Mouse (Mus musculus) cortical plate, adult 2 months (tissue): ENCODE measurements around the gene Nxpe5. TPM values are rescaled to one million over a fixed set of nuclear protein-coding genes. Genes with fewer than 3 reads are reported as not detected.

Experiments used
- H3K27ac ChIP-seq: fragments of 200-500 bp; 2 replicates; pipeline ENCODE4 v1.5.1; 2012; ENCODE audit warnings: low read length, control low read depth, inconsistent platforms; ENCODE audit not compliant: insufficient read depth
- H3K4me1 ChIP-seq: fragments of 200-500 bp; 2 replicates; pipeline ENCODE4 v1.6.1; 2011; ENCODE audit warnings: low read length; ENCODE audit not compliant: control insufficient read depth, insufficient read depth
- H3K4me3 ChIP-seq: fragments of 200-500 bp; 2 replicates; pipeline ENCODE4 v1.5.1; 2011; ENCODE audit warnings: mild to moderate bottlenecking, low read length, control low read depth; ENCODE audit not compliant: insufficient read depth
- CTCF ChIP-seq: fragments of 200-500 bp; IDR thresholded peaks from 2 replicates; pipeline ENCODE4 v1.5.1; 2011; ENCODE audit warnings: mild to moderate bottlenecking, control low read depth, low read length; ENCODE audit not compliant: insufficient read depth; ENCODE audit errors: extremely low read depth
- POLR2A ChIP-seq: fragments of 200-500 bp; IDR thresholded peaks from 2 replicates; pipeline ENCODE4 v1.6.1; 2011; ENCODE audit warnings: mild to moderate bottlenecking, low read length, control low read depth; ENCODE audit not compliant: insufficient read depth; ENCODE audit errors: extremely low read depth
- polyA plus RNA-seq: library from polyadenylated mRNA; depleted of rRNA; stranded (reverse); fragments of >200 nt; gene quantifications from 2 replicates; pipeline ENCODE4 v1.2.3, GENCODE M21; 2012

Gene Nxpe5
- polyA plus RNA-seq, 1 experiment = not detected

DNA sequence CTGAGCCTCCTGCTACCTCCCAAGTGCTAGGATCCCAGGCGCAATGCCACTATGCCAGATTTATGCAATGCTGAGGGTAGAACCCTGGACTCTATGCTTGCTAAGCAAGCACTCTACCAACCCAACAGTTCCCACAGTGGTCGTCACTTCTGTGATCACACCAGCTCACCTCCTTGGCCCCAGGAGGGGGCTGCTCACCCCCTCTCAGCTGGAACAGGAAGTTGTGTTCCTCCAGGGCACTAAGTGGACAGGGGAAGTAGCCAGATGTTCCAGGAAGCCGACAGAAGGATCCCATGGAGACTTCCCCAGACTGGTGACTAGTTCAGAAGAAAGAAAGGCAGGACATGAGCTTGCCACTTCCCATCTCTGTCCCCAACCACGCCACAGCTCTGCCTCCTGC, 36.3 kb downstream of the Nxpe5 start:
- Histone ChIP-seq H3K4me3 (no peak overlapping the region), H3K4me1 (peaks cover 5% of the 10 kb centered on the region; the same call in 1 of the 2 replicates), H3K27ac (no peak overlapping the region)
- TF ChIP-seq POLR2A (no peak), CTCF (no peak)

GRCm38 (mm10) chr5:138262582-138263240, 37.0 kb downstream of the Nxpe5 start:
- H3K27ac ChIP-seq = no peak overlapping the region
- peak overlapping the region; percentile 84 for H3K4me3 ChIP-seq
- TF ChIP-seq POLR2A (no peak), CTCF (no peak)
- H3K4me1 ChIP-seq = peaks cover 5% of the 10 kb centered on the region; the same call in 1 of the 2 replicates

DNA sequence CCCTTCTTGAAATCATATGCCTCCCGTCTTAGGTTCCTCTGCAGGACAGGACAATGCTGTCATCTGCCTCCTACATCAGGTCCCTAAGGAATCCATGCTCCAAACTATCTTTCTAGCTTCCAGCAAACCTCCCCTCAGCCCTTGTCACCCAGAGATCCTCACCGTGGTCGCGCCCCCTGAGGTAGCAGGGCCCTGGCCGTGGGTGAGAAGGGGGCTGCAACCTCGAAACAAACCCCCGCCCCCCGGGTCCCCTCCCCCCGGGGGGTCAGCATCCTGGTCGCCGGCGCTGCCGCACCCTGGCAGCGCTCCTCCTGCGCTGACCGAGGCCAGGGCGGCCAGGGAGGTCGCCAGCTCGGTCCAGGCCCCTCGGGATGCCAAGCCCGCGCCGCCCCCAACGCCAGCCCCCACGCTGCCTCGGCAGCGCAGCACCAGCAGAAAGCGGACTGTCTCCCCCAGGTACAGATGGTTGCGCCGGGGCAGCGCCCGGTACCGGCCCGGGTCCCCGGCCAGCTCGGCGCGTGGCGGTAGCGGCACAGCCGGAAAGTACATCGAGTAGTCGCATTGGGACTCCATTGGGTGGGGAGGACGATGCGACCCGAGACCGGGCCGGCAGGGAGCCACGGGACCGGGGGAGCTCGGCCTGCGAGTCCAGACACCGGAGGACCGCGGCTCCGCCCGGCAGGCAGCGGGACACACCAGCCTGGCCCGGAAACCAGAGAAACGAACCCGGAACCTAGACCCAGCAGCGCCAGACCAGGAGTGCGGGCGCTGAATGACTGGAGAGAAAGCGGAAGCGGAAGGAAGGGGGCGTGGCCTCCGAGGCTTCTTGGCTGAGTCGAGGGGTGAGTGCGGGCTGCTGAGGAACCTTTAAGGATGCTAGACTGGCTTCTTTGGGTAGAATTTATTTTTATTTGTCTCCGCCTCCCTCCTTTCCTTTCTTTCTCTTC, 37.8 kb downstream of the Nxpe5 start, which contains the start of gene BC037034:
BC037034 (minus strand) TSS at position 774 of the 947 bp plus-strand sequence.
- H3K4me1 ChIP-seq = peaks cover 5% of the 10 kb centered on the region; the same call in 1 of the 2 replicates
- H3K4me3 ChIP-seq = peak within 1 kb of the TSS; percentile 84
- TF ChIP-seq CTCF (no peak), POLR2A (peak; percentile 95)
- peak within 1 kb of the TSS; percentile 87 for H3K27ac ChIP-seq

DNA sequence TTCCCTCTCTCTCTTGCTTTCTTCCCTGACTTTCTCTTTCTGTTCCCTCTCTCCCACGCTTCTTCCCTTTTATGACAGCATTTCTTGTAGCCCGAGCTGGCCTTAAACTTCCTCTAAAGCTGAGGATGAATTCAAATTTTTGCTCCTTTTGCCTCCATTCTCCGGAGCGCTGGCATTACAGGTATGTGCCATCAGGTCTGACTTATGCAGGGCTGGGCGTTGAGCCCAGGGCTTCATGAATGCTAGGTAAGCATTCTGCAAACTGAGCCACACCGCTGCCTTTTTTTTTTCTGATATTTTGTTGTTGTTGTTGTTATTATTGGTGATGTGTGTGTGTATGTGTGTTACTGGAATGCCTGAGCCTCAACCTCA, 38.5 kb downstream of the Nxpe5 start:
- Histone ChIP-seq H3K4me1 (peaks cover 7% of the 10 kb centered on the region; the same call in 1 of the 2 replicates), H3K4me3 (peak overlapping the region; percentile 84), H3K27ac (no peak overlapping the region)
- no peak for TF ChIP-seq CTCF
- TF ChIP-seq POLR2A = no peak

- no peak overlapping the region for H3K4me3 ChIP-seq
- TF ChIP-seq POLR2A (no peak), CTCF (no peak)
- H3K4me1 ChIP-seq = peaks cover 7% of the 10 kb centered on the region; the same call in 1 of the 2 replicates
- H3K27ac ChIP-seq = no peak overlapping the region
Measured at GRCm38 (mm10) chr5:138265712-138266111, 40.0 kb downstream of the Nxpe5 start.

DNA sequence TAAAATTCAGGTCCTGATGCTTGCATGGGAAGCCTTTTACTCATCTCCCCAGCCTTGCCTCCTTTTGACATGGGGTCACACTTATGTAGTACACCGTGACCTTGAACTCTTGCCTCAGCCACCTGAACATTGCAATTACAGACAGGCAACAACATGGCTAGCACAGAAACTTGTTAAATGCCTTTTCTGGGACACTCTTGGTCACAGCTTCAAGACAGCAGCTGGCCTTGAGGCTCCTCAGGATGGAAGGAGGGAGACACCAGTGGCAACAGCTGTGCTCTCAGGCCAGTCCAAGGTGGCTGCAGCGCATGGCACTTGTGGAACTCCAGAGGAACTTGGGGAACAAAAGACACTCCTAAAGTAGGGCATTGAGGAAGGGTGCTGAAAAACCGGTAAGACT, 41.4 kb downstream of the Nxpe5 start:
- Histone ChIP-seq H3K4me3 (no peak overlapping the region), H3K27ac (no peak overlapping the region), H3K4me1 (peaks cover 7% of the 10 kb centered on the region; the same call in 1 of the 2 replicates)
- TF ChIP-seq POLR2A = no peak
- TF ChIP-seq CTCF = no peak

DNA sequence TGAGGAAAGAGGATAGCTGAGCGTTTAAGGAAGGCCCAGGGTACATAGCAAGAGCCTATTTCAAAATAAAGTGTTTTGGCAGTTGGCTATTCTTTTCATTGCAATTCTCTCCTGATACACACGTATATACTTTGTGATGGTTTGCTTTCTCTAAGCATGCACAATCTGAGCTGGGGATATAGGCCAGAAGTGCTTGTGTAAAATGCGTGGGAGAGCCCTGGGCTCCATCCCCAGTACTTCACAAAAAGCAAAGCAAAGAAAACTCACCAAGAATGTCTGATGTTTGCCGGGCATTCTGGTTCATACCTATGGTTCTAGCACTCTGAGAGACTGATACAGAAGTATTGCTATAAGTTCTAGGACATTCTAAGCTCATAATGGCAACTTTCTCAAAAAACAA, 43.3 kb downstream of the Nxpe5 start:
- H3K4me3 ChIP-seq = no peak overlapping the region
- H3K27ac ChIP-seq = no peak overlapping the region
- peaks cover 2% of the 10 kb centered on the region; the same call in 1 of the 2 replicates for H3K4me1 ChIP-seq
- TF ChIP-seq CTCF (no peak), POLR2A (no peak)

DNA sequence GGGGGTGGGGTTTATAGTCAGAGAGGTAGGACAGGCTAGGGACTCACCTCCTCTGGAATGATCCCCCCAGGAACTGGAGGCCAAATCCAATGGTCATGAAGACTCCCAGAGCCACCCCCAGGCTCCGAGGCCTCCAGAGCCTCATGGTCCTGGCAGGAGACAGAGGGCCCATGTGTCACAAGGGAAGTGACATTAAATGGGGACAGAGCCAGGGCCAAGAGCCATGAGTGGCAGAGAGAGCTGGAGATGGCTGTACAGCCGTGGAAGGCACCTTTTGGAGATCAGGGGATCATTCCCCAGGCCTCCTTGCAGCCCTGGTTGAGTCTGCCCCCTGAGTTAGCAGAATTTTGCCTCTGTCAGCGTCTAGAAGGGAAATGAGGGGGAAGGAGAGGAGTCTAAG, 45.5 kb downstream of the Nxpe5 start:
- TF ChIP-seq CTCF = no peak
- no peak for TF ChIP-seq POLR2A
- Histone ChIP-seq H3K4me3 (no peak overlapping the region), H3K4me1 (peaks cover 2% of the 10 kb centered on the region; the same call in 1 of the 2 replicates), H3K27ac (no peak overlapping the region)

GRCm38 (mm10) chr5:138272409-138272923, 46.8 kb downstream of the Nxpe5 start, which contains the start of gene Gal3st4:
Gal3st4 (minus strand) TSS chr5:138272840.
- peak within 1 kb of the TSS; percentile 65; the same call in 1 of the 2 replicates for H3K27ac ChIP-seq
- no peak for TF ChIP-seq CTCF
- no peak for TF ChIP-seq POLR2A
- H3K4me3 ChIP-seq = peak within 1 kb of the TSS; percentile 18; the same call in 1 of the 2 replicates
- peaks cover 2% of the 10 kb centered on the region; the same call in 1 of the 2 replicates for H3K4me1 ChIP-seq
